Mouse (Mus musculus): ENCODE measurements around the gene Fras1. TPM values are rescaled to one million over a fixed set of nuclear protein-coding genes. Genes with fewer than 3 reads are reported as not detected.

The Fras1 gene
- polyA plus RNA-seq, 1 experiment from 2014 or later, result 4.2 TPM

GRCm38 (mm10) chr5:96482054-96482453 lies 108.3 kb downstream of the Fras1 start:
- H3K4me2 ChIP-seq (ENCODE audit: low read length), result no peak overlapping the region
- WGBS, result 79% methylated on average over 4 of the region's 4 CpGs
- H3K4me1 ChIP-seq (ENCODE audit: control insufficient read depth, insufficient read depth, low read length), result no peaks in the 10 kb centered on the region
- no peak overlapping the region for H3K9ac ChIP-seq (ENCODE audit: low read depth, low read length)
- no peak overlapping the region for H3K27ac ChIP-seq (ENCODE audit: low read length)
- no peaks in the 10 kb centered on the region for H3K9me3 ChIP-seq (replicated peaks; ENCODE audit: control insufficient read depth, low read length, poor library complexity, severe bottlenecking)
- no peaks in the 10 kb centered on the region for H3K36me3 ChIP-seq (ENCODE audit: control insufficient read depth, insufficient read depth, low read length)
- no peak for ATAC-seq
- H3K27me3 ChIP-seq (ENCODE audit: control insufficient read depth, insufficient read depth, low read depth, low read length), result no peaks in the 10 kb centered on the region
- no peak overlapping the region for H3K4me3 ChIP-seq (ENCODE audit: low read depth, low read length)

- no peak for ATAC-seq
- H3K4me2 ChIP-seq (ENCODE audit: low read length), result no peak overlapping the region
- 90% methylated on average over 1 of the region's 1 CpGs for WGBS
- H3K4me1 ChIP-seq (ENCODE audit: control insufficient read depth, insufficient read depth, low read length), result no peaks in the 10 kb centered on the region
- no peak overlapping the region for H3K4me3 ChIP-seq (ENCODE audit: low read depth, low read length)
- no peak overlapping the region for H3K27ac ChIP-seq (ENCODE audit: low read length)
- no peak overlapping the region for H3K9ac ChIP-seq (ENCODE audit: low read depth, low read length)
- no peaks in the 10 kb centered on the region for H3K9me3 ChIP-seq (replicated peaks; ENCODE audit: control insufficient read depth, low read length, poor library complexity, severe bottlenecking)
- H3K27me3 ChIP-seq (ENCODE audit: control insufficient read depth, insufficient read depth, low read depth, low read length), result no peaks in the 10 kb centered on the region
- H3K36me3 ChIP-seq (ENCODE audit: control insufficient read depth, insufficient read depth, low read length), result no peaks in the 10 kb centered on the region
These were observed 118.7 kb downstream of the Fras1 start for GRCm38 (mm10) chr5:96492497-96492896.

GRCm38 (mm10) chr5:96494502-96495292 lies 120.9 kb downstream of the Fras1 start:
- H3K4me3 ChIP-seq (ENCODE audit: low read depth, low read length), result no peak overlapping the region
- no peaks in the 10 kb centered on the region for H3K27me3 ChIP-seq (ENCODE audit: control insufficient read depth, insufficient read depth, low read depth, low read length)
- H3K9ac ChIP-seq (ENCODE audit: low read depth, low read length), result no peak overlapping the region
- no peaks in the 10 kb centered on the region for H3K9me3 ChIP-seq (replicated peaks; ENCODE audit: control insufficient read depth, low read length, poor library complexity, severe bottlenecking)
- H3K4me2 ChIP-seq (ENCODE audit: low read length), result no peak overlapping the region
- H3K27ac ChIP-seq (ENCODE audit: low read length), result no peak overlapping the region
- no peaks in the 10 kb centered on the region for H3K36me3 ChIP-seq (ENCODE audit: control insufficient read depth, insufficient read depth, low read length)
- WGBS, result 91% methylated on average over 7 of the region's 7 CpGs
- ATAC-seq, result no peak
- H3K4me1 ChIP-seq (ENCODE audit: control insufficient read depth, insufficient read depth, low read length), result no peaks in the 10 kb centered on the region

GRCm38 (mm10) chr5:96498083-96498482 lies 124.3 kb downstream of the Fras1 start:
- Histone ChIP-seq H3K36me3 (ENCODE audit: control insufficient read depth, insufficient read depth, low read length) (no peaks in the 10 kb centered on the region), H3K27me3 (ENCODE audit: control insufficient read depth, insufficient read depth, low read depth, low read length) (no peaks in the 10 kb centered on the region), H3K9me3 (replicated peaks; ENCODE audit: control insufficient read depth, low read length, poor library complexity, severe bottlenecking) (no peaks in the 10 kb centered on the region), H3K9ac (ENCODE audit: low read depth, low read length) (no peak overlapping the region), H3K4me3 (ENCODE audit: low read depth, low read length) (no peak overlapping the region), H3K4me2 (ENCODE audit: low read length) (no peak overlapping the region), H3K27ac (ENCODE audit: low read length) (no peak overlapping the region), H3K4me1 (ENCODE audit: control insufficient read depth, insufficient read depth, low read length) (no peaks in the 10 kb centered on the region)
- 71% methylated on average over 2 of the region's 2 CpGs for WGBS
- no peak for ATAC-seq

GRCm38 (mm10) chr5:96501783-96502182 lies 128.0 kb downstream of the Fras1 start:
- no peaks in the 10 kb centered on the region for H3K9me3 ChIP-seq (replicated peaks; ENCODE audit: control insufficient read depth, low read length, poor library complexity, severe bottlenecking)
- H3K36me3 ChIP-seq (ENCODE audit: control insufficient read depth, insufficient read depth, low read length), result no peaks in the 10 kb centered on the region
- H3K27ac ChIP-seq (ENCODE audit: low read length), result no peak overlapping the region
- no peaks in the 10 kb centered on the region for H3K27me3 ChIP-seq (ENCODE audit: control insufficient read depth, insufficient read depth, low read depth, low read length)
- 74% methylated on average over 4 of the region's 4 CpGs for WGBS
- no peak for ATAC-seq
- H3K9ac ChIP-seq (ENCODE audit: low read depth, low read length), result no peak overlapping the region
- H3K4me3 ChIP-seq (ENCODE audit: low read depth, low read length), result no peak overlapping the region
- no peak overlapping the region for H3K4me2 ChIP-seq (ENCODE audit: low read length)
- H3K4me1 ChIP-seq (ENCODE audit: control insufficient read depth, insufficient read depth, low read length), result no peaks in the 10 kb centered on the region

- 83% methylated on average over 1 of the region's 1 CpGs for WGBS
- no peaks in the 10 kb centered on the region for H3K36me3 ChIP-seq (ENCODE audit: control insufficient read depth, insufficient read depth, low read length)
- no peaks in the 10 kb centered on the region for H3K9me3 ChIP-seq (replicated peaks; ENCODE audit: control insufficient read depth, low read length, poor library complexity, severe bottlenecking)
- H3K4me2 ChIP-seq (ENCODE audit: low read length), result no peak overlapping the region
- no peak overlapping the region for H3K9ac ChIP-seq (ENCODE audit: low read depth, low read length)
- no peak overlapping the region for H3K27ac ChIP-seq (ENCODE audit: low read length)
- no peaks in the 10 kb centered on the region for H3K4me1 ChIP-seq (ENCODE audit: control insufficient read depth, insufficient read depth, low read length)
- no peak for ATAC-seq
- no peak overlapping the region for H3K4me3 ChIP-seq (ENCODE audit: low read depth, low read length)
- H3K27me3 ChIP-seq (ENCODE audit: control insufficient read depth, insufficient read depth, low read depth, low read length), result no peaks in the 10 kb centered on the region
These were observed 128.6 kb downstream of the Fras1 start for GRCm38 (mm10) chr5:96502400-96502799.

- no peaks in the 10 kb centered on the region for H3K9me3 ChIP-seq (replicated peaks; ENCODE audit: control insufficient read depth, low read length, poor library complexity, severe bottlenecking)
- no peaks in the 10 kb centered on the region for H3K36me3 ChIP-seq (ENCODE audit: control insufficient read depth, insufficient read depth, low read length)
- ATAC-seq, result no peak
- 85% methylated on average over 5 of the region's 5 CpGs for WGBS
- H3K4me2 ChIP-seq (ENCODE audit: low read length), result no peak overlapping the region
- no peak overlapping the region for H3K9ac ChIP-seq (ENCODE audit: low read depth, low read length)
- no peak overlapping the region for H3K27ac ChIP-seq (ENCODE audit: low read length)
- no peaks in the 10 kb centered on the region; the same call in 1 of the 2 replicates for H3K4me1 ChIP-seq (ENCODE audit: control insufficient read depth, insufficient read depth, low read length)
- H3K27me3 ChIP-seq (ENCODE audit: control insufficient read depth, insufficient read depth, low read depth, low read length), result no peaks in the 10 kb centered on the region
- no peak overlapping the region for H3K4me3 ChIP-seq (ENCODE audit: low read depth, low read length)
These were observed 137.2 kb downstream of the Fras1 start for GRCm38 (mm10) chr5:96511005-96511404.

- Histone ChIP-seq H3K27me3 (ENCODE audit: control insufficient read depth, insufficient read depth, low read depth, low read length) (no peaks in the 10 kb centered on the region), H3K9ac (ENCODE audit: low read depth, low read length) (no peak overlapping the region), H3K9me3 (replicated peaks; ENCODE audit: control insufficient read depth, low read length, poor library complexity, severe bottlenecking) (no peaks in the 10 kb centered on the region), H3K36me3 (ENCODE audit: control insufficient read depth, insufficient read depth, low read length) (no peaks in the 10 kb centered on the region), H3K4me1 (ENCODE audit: control insufficient read depth, insufficient read depth, low read length) (no peaks in the 10 kb centered on the region; the same call in 1 of the 2 replicates), H3K4me3 (ENCODE audit: low read depth, low read length) (no peak overlapping the region), H3K27ac (ENCODE audit: low read length) (no peak overlapping the region), H3K4me2 (ENCODE audit: low read length) (no peak overlapping the region)
- WGBS, result 91% methylated on average over 4 of the region's 4 CpGs
- no peak for ATAC-seq
These were observed 139.6 kb downstream of the Fras1 start for GRCm38 (mm10) chr5:96513327-96513726.

GRCm38 (mm10) chr5:96515860-96516311 lies 142.1 kb downstream of the Fras1 start:
- H3K4me1 ChIP-seq (ENCODE audit: control insufficient read depth, insufficient read depth, low read length), result no peaks in the 10 kb centered on the region; the same call in 1 of the 2 replicates
- H3K4me3 ChIP-seq (ENCODE audit: low read depth, low read length), result no peak overlapping the region
- H3K9me3 ChIP-seq (replicated peaks; ENCODE audit: control insufficient read depth, low read length, poor library complexity, severe bottlenecking), result no peaks in the 10 kb centered on the region
- H3K4me2 ChIP-seq (ENCODE audit: low read length), result no peak overlapping the region
- no peak overlapping the region for H3K27ac ChIP-seq (ENCODE audit: low read length)
- no peaks in the 10 kb centered on the region for H3K27me3 ChIP-seq (ENCODE audit: control insufficient read depth, insufficient read depth, low read depth, low read length)
- WGBS, result 53% methylated on average over 3 of the region's 3 CpGs
- no peaks in the 10 kb centered on the region for H3K36me3 ChIP-seq (ENCODE audit: control insufficient read depth, insufficient read depth, low read length)
- H3K9ac ChIP-seq (ENCODE audit: low read depth, low read length), result no peak overlapping the region
- peak; percentile 60 for ATAC-seq
